ENCODE assay signal across 9 mouse cellular contexts in the genomic region with DNA sequence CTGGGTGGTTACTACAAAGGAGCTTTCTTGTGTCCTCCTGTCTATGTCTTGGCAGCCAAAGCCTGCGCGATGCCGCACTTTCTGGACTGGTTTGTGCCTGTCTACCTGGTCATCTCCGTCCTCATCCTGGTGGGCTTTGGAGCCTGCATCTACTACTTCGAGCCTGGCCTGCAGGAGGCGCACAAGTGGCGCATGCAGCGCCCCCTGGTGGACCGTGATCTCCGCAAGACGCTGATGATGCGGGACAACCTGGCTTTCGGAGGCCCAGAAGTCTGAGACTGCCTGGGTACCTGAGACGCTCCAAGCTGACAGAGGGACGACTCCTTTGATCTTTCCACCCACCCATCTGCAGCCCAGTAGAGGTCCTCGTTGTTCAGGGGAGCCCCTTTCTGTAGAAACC. TPM values are rescaled to one million over a fixed set of nuclear protein-coding genes. Genes with fewer than 3 reads are reported as not detected.
DNase-seq lines count a peak whose midpoint lies in the region; ATAC-seq and TF ChIP-seq lines count a peak whose summit lies in the region.
"Had no signal": no experiment of that assay in that cellular context is flagged by ENCODE, and none has a peak within 500 bp of the region (broad histone marks: within the 10 kb centered on the region; RNA-seq: fewer than 3 reads in every experiment).

No protein-coding gene starts in this region.

- no peaks in the 10 kb centered on the region for H3K9me3 ChIP-seq in hindbrain, embryonic 10.5 days
- no peaks in the 10 kb centered on the region for H3K9me3 ChIP-seq in hindbrain, embryonic 16.5 days (ENCODE audit: control insufficient read depth, low read length)
- peaks cover 10% of the 10 kb centered on the region for H3K9me3 ChIP-seq in CH12.LX (replicated peaks; ENCODE audit: low read length)
- no peaks in the 10 kb centered on the region for H3K9me3 ChIP-seq in midbrain, postnatal 0 days (ENCODE audit: low read length)

- DNase-seq in hindbrain, embryonic 10.5 days (ENCODE audit: low spot score) = peak; percentile 80
- peak; percentile 64 for DNase-seq in CH12.LX (ENCODE audit: extremely low read depth)
- peak; percentile 68 to 87 for DNase-seq in layer of hippocampus, postnatal 25 days (ENCODE audit: extremely low spot score in 1 of 2, low spot score in 1 of 2)
- DNase-seq in midbrain, postnatal 0 days (ENCODE audit: low spot score) = peak; percentile 66
- peak; percentile 89 for DNase-seq in testis, postnatal 10 days (ENCODE audit: low spot score)

- no peaks in the 10 kb centered on the region for H3K79me2 ChIP-seq in CH12.LX (replicated peaks; ENCODE audit: control insufficient read depth, extremely low read depth, insufficient read depth, poor library complexity, severe bottlenecking)

- peaks cover 23% of the 10 kb centered on the region for H3K4me1 ChIP-seq in hindbrain, embryonic 10.5 days (replicated peaks)
- peaks cover 25% of the 10 kb centered on the region for H3K4me1 ChIP-seq in hindbrain, embryonic 16.5 days (ENCODE audit: control insufficient read depth, insufficient read depth, low read depth, low read length)
- peaks cover 8 to 17% of the 10 kb centered on the region in 2 experiments for H3K4me1 ChIP-seq in CH12.LX (ENCODE audit: control insufficient read depth in 1 of 2, insufficient read depth in 2 of 2)
- H3K4me1 ChIP-seq in bone marrow, adult 2 months (ENCODE audit: control insufficient read depth, insufficient read depth, low read length) = peaks cover 1% of the 10 kb centered on the region; the same call in 1 of the 2 replicates
- peaks cover 16% of the 10 kb centered on the region for H3K4me1 ChIP-seq in midbrain, postnatal 0 days (ENCODE audit: insufficient read depth, low read length)

- TF ChIP-seq RAD21 in CH12.LX (IDR thresholded peaks at IDR 0.05; ENCODE audit: low read depth, low read length) = peak; percentile 43

- peak; percentile 80 to 100 for TF ChIP-seq CTCF in CH12.LX (conservative IDR thresholded peaks at IDR 0.05 in 1 of 2, IDR thresholded peaks at IDR 0.05 in 1 of 2; ENCODE audit: low read depth in 2 of 2, low read length in 2 of 2)
- peak; percentile 97 for TF ChIP-seq CTCF in bone marrow, adult 2 months (IDR thresholded peaks at IDR 0.05; ENCODE audit: control insufficient read depth, insufficient read depth, low read length)
- TF ChIP-seq CTCF in midbrain, postnatal 0 days (IDR thresholded peaks at IDR 0.05) = peak; percentile 96

- TF ChIP-seq POLR2A in CH12.LX (IDR thresholded peaks at IDR 0.05; ENCODE audit: low read depth, low read length) = no peak
- no peak for TF ChIP-seq POLR2A in bone marrow, adult 2 months (IDR thresholded peaks at IDR 0.05; ENCODE audit: borderline replicate concordance, control insufficient read depth, low read depth, low read length)

- peaks cover 18% of the 10 kb centered on the region; the same call in 1 of the 2 replicates for H3K27me3 ChIP-seq in hindbrain, embryonic 10.5 days (ENCODE audit: insufficient read depth, poor library complexity, severe bottlenecking)
- no peaks in the 10 kb centered on the region for H3K27me3 ChIP-seq in hindbrain, embryonic 16.5 days (replicated peaks; ENCODE audit: control insufficient read depth, insufficient read depth, low read length)
- peaks cover 89% of the 10 kb centered on the region for H3K27me3 ChIP-seq in CH12.LX (replicated peaks)
- no peaks in the 10 kb centered on the region for H3K27me3 ChIP-seq in midbrain, postnatal 0 days (ENCODE audit: insufficient read depth, low read length)

- in situ Hi-C loops in CH12.LX (cut with MboI; ENCODE audit: low pct_ligation_motif_present, low pct_unique_long_range_greater_than_20kb, low sequenced_read_pairs) = loop anchor here (25.0 kb wide), 1 partner anchor 828 kb away; a partner anchor contains a TSS

- H3K27ac ChIP-seq in hindbrain, embryonic 10.5 days = no peak overlapping the region
- H3K27ac ChIP-seq in hindbrain, embryonic 16.5 days (ENCODE audit: low read depth, low read length) = no peak overlapping the region
- no peak overlapping the region for H3K27ac ChIP-seq in CH12.LX (ENCODE audit: insufficient read depth, low read depth)
- no peak overlapping the region for H3K27ac ChIP-seq in bone marrow, adult 2 months (ENCODE audit: control insufficient read depth, insufficient read depth, low read depth, low read length, poor library complexity)
- H3K27ac ChIP-seq in midbrain, postnatal 0 days (ENCODE audit: low read depth, low read length) = no peak overlapping the region

- no peak for ATAC-seq in hindbrain, embryonic 16.5 days
- ATAC-seq in erythroblast, adult 5-6 weeks (replicated peaks; ENCODE audit: low FRiP score, poor library complexity, severe bottlenecking) = peak; percentile 82
- no peak for ATAC-seq in midbrain, postnatal 0 days (ENCODE audit: low FRiP score)

- TF ChIP-seq EP300 in CH12.LX (IDR thresholded peaks at IDR 0.05; ENCODE audit: low read length) = no peak

- no peak overlapping the region for H3K4me3 ChIP-seq in hindbrain, embryonic 10.5 days
- no peak overlapping the region for H3K4me3 ChIP-seq in hindbrain, embryonic 16.5 days (ENCODE audit: low read length)
- H3K4me3 ChIP-seq in CH12.LX (replicated peaks in 1 of 3; ENCODE audit: low read depth in 2 of 3, low read length in 2 of 3, poor library complexity in 1 of 3) = no peak overlapping the region
- no peak overlapping the region for H3K4me3 ChIP-seq in bone marrow, adult 2 months (replicated peaks; ENCODE audit: control insufficient read depth, low read depth, low read length)
- H3K4me3 ChIP-seq in midbrain, postnatal 0 days (ENCODE audit: low read depth, low read length) = no peak overlapping the region
- H3K4me3 ChIP-seq: myocyte had no signal

- WGBS in hindbrain, embryonic 10.5 days = 13% methylated on average over 16 of the region's 16 CpGs
- 18% methylated on average over 16 of the region's 16 CpGs for WGBS in hindbrain, embryonic 16.5 days
- 9% methylated on average over 16 of the region's 16 CpGs for WGBS in bone marrow, adult 2 months
- WGBS in midbrain, postnatal 0 days = 16% methylated on average over 16 of the region's 16 CpGs

- H3K36me3 ChIP-seq in hindbrain, embryonic 10.5 days = no peaks in the 10 kb centered on the region
- H3K36me3 ChIP-seq in hindbrain, embryonic 16.5 days (ENCODE audit: control insufficient read depth, insufficient read depth, low read length) = no peaks in the 10 kb centered on the region
- no peaks in the 10 kb centered on the region for H3K36me3 ChIP-seq in CH12.LX (replicated peaks in 1 of 2; ENCODE audit: control insufficient read depth in 1 of 2, insufficient read depth in 1 of 2, low read length in 1 of 2)
- peaks cover 2% of the 10 kb centered on the region for H3K36me3 ChIP-seq in midbrain, postnatal 0 days (ENCODE audit: insufficient read depth, low read length)

- no peak overlapping the region for H3K4me2 ChIP-seq in hindbrain, embryonic 16.5 days (ENCODE audit: low read length)
- no peak overlapping the region for H3K4me2 ChIP-seq in CH12.LX (ENCODE audit: insufficient read depth, low read depth, poor library complexity, severe bottlenecking)
- H3K4me2 ChIP-seq in midbrain, postnatal 0 days (ENCODE audit: low read depth, low read length, poor library complexity, severe bottlenecking) = no peak overlapping the region

- no peak overlapping the region for H3K9ac ChIP-seq in hindbrain, embryonic 16.5 days (ENCODE audit: low read depth, low read length)
- H3K9ac ChIP-seq in CH12.LX (ENCODE audit: insufficient read depth, low read depth) = no peak overlapping the region
- 0 out of 2 replicates have a peak overlapping the region, but pooled peaks have one; percentile 2 for H3K9ac ChIP-seq in midbrain, postnatal 0 days (replicated peaks; ENCODE audit: low read length, poor library complexity, severe bottlenecking)

- dilution Hi-C loops in CH12.LX (cut with MboI; ENCODE audit: extremely low pct_ligation_motif_present, extremely low pct_unique_long_range_greater_than_20kb, low sequenced_read_pairs) = no loop called here

RNA-seq across cellular contexts. Expression of a gene that starts 7.3 kb away (rescaled TPM):
- 0.17 and 1.5 TPM in 2 replicates for polyA plus RNA-seq in hindbrain, embryonic 10.5 days (2016; fragmentation: Nextera tagmentation; extraction: Ambion mirVana)
- polyA plus RNA-seq in hindbrain, embryonic 16.5 days (2015; fragmentation: Nextera tagmentation; extraction: Ambion mirVana) = 16.7 and 20.3 TPM in 2 replicates
- total RNA-seq in CH12.LX (2012; rRNA removed) (not detected in 2 replicates), CH12.LX (2014; rRNA removed) (not detected in 2 replicates)
- polyA plus RNA-seq in CH12.LX (2012; ENCODE audit: insufficient read length, low read depth) = not detected in 2 replicates
- not detected in 2 replicates for polyA plus RNA-seq in bone marrow, adult 2 months (2011; ENCODE audit: insufficient read depth, insufficient read length, low replicate concordance, missing spikeins)
- not detected in 2 replicates for total RNA-seq in erythroblast, adult 5-6 weeks (2015; ENCODE audit: low replicate concordance)
- total RNA-seq in erythroblast, adult 5-6 weeks (2017; ENCODE audit: low replicate concordance) = not detected in 2 replicates
- 100 to 1,000 TPM in 1 of 2 experiments, 10 to 100 TPM in 1; 98.3 to 111 TPM for total RNA-seq in layer of hippocampus, postnatal 25 days (2021)
- 139 and 156 TPM in 2 replicates for total RNA-seq in midbrain, postnatal 0 days (2014; rRNA removed)
- 15.4 and 17.9 TPM in 2 replicates for polyA plus RNA-seq in midbrain, postnatal 0 days (2015; fragmentation: Nextera tagmentation; extraction: Ambion mirVana)
- polyA plus RNA-seq: myocyte had no signal

RNA-seq across cellular contexts. Expression of a gene that starts 15.0 kb away (rescaled TPM):
- polyA plus RNA-seq in hindbrain, embryonic 10.5 days (2016; fragmentation: Nextera tagmentation; extraction: Ambion mirVana) = 86.2 and 92.6 TPM in 2 replicates
- 20.0 and 24.0 TPM in 2 replicates for polyA plus RNA-seq in hindbrain, embryonic 16.5 days (2015; fragmentation: Nextera tagmentation; extraction: Ambion mirVana)
- total RNA-seq in CH12.LX (2012; rRNA removed) (31.5 and 34.2 TPM in 2 replicates), CH12.LX (2014; rRNA removed) (17.1 and 22.8 TPM in 2 replicates)
- polyA plus RNA-seq in CH12.LX (2012; ENCODE audit: insufficient read length, low read depth) = 39.6 and 44.0 TPM in 2 replicates
- polyA plus RNA-seq in bone marrow, adult 2 months (2011; ENCODE audit: insufficient read depth, insufficient read length, low replicate concordance, missing spikeins) = 19.5 and 21.2 TPM in 2 replicates
- 10.7 and 11.0 TPM in 2 replicates for total RNA-seq in erythroblast, adult 5-6 weeks (2015; ENCODE audit: low replicate concordance)
- 2.3 and 7.2 TPM in 2 replicates for total RNA-seq in erythroblast, adult 5-6 weeks (2017; ENCODE audit: low replicate concordance)
- 1 to 10 TPM; 2.2 to 2.4 TPM for total RNA-seq in layer of hippocampus, postnatal 25 days (2021)
- 5.2 and 17.9 TPM in 2 replicates for total RNA-seq in midbrain, postnatal 0 days (2014; rRNA removed)
- polyA plus RNA-seq in midbrain, postnatal 0 days (2015; fragmentation: Nextera tagmentation; extraction: Ambion mirVana) = 10.2 TPM in 2 replicates

RNA-seq across cellular contexts. Expression of a gene that starts 15.2 kb away (rescaled TPM):
- polyA plus RNA-seq in hindbrain, embryonic 10.5 days (2016; fragmentation: Nextera tagmentation; extraction: Ambion mirVana) = 72.8 and 111 TPM in 2 replicates
- 321 and 348 TPM in 2 replicates for polyA plus RNA-seq in hindbrain, embryonic 16.5 days (2015; fragmentation: Nextera tagmentation; extraction: Ambion mirVana)
- 0.04 and 0.13 TPM in 2 replicates for total RNA-seq in CH12.LX (2012; rRNA removed)
- total RNA-seq in CH12.LX (2014; rRNA removed) = not detected in 2 replicates
- polyA plus RNA-seq in CH12.LX (2012; ENCODE audit: insufficient read length, low read depth) = 0.07 TPM in 1 of 2 replicates, not detected in the other
- polyA plus RNA-seq in bone marrow, adult 2 months (2011; ENCODE audit: insufficient read depth, insufficient read length, low replicate concordance, missing spikeins) = 2.0 TPM in 1 of 2 replicates, not detected in the other
- 2.3 TPM in 1 of 2 replicates, not detected in the other for total RNA-seq in erythroblast, adult 5-6 weeks (2015; ENCODE audit: low replicate concordance)
- 0.09 TPM in 1 of 2 replicates, not detected in the other for total RNA-seq in erythroblast, adult 5-6 weeks (2017; ENCODE audit: low replicate concordance)
- 100 to 1,000 TPM; 617 to 679 TPM for total RNA-seq in layer of hippocampus, postnatal 25 days (2021)
- total RNA-seq in midbrain, postnatal 0 days (2014; rRNA removed) = 480 and 506 TPM in 2 replicates
- polyA plus RNA-seq in midbrain, postnatal 0 days (2015; fragmentation: Nextera tagmentation; extraction: Ambion mirVana) = 369 and 404 TPM in 2 replicates

RNA-seq across cellular contexts. Expression of a gene that starts 35.3 kb away (rescaled TPM):
- polyA plus RNA-seq in hindbrain, embryonic 10.5 days (2016; fragmentation: Nextera tagmentation; extraction: Ambion mirVana) = 0.18 and 0.46 TPM in 2 replicates
- 0.10 and 0.31 TPM in 2 replicates for polyA plus RNA-seq in hindbrain, embryonic 16.5 days (2015; fragmentation: Nextera tagmentation; extraction: Ambion mirVana)
- total RNA-seq in CH12.LX (2012; rRNA removed) (287 and 334 TPM in 2 replicates), CH12.LX (2014; rRNA removed) (188 and 204 TPM in 2 replicates)
- 219 and 257 TPM in 2 replicates for polyA plus RNA-seq in CH12.LX (2012; ENCODE audit: insufficient read length, low read depth)
- polyA plus RNA-seq in bone marrow, adult 2 months (2011; ENCODE audit: insufficient read depth, insufficient read length, low replicate concordance, missing spikeins) = 12.1 and 24.9 TPM in 2 replicates
- 0.84 and 6.3 TPM in 2 replicates for total RNA-seq in erythroblast, adult 5-6 weeks (2015; ENCODE audit: low replicate concordance)
- total RNA-seq in erythroblast, adult 5-6 weeks (2017; ENCODE audit: low replicate concordance) = not detected in 2 replicates
- total RNA-seq in layer of hippocampus, postnatal 25 days (2021) = under 1 TPM in 1 of 2 experiments, not detected in 1; 0.22 TPM
- total RNA-seq in midbrain, postnatal 0 days (2014; rRNA removed) = 0.94 and 2.1 TPM in 2 replicates
- 0.18 and 0.27 TPM in 2 replicates for polyA plus RNA-seq in midbrain, postnatal 0 days (2015; fragmentation: Nextera tagmentation; extraction: Ambion mirVana)

RNA-seq across cellular contexts. Expression of a gene that starts 39.2 kb away (rescaled TPM):
- 0.19 TPM in 1 of 2 replicates, not detected in the other for polyA plus RNA-seq in hindbrain, embryonic 10.5 days (2016; fragmentation: Nextera tagmentation; extraction: Ambion mirVana)
- 0.10 TPM in 1 of 2 replicates, not detected in the other for polyA plus RNA-seq in hindbrain, embryonic 16.5 days (2015; fragmentation: Nextera tagmentation; extraction: Ambion mirVana)
- total RNA-seq in CH12.LX (2012; rRNA removed) (not detected in 2 replicates), CH12.LX (2014; rRNA removed) (not detected in 2 replicates)
- not detected in 2 replicates for polyA plus RNA-seq in CH12.LX (2012; ENCODE audit: insufficient read length, low read depth)
- polyA plus RNA-seq in bone marrow, adult 2 months (2011; ENCODE audit: insufficient read depth, insufficient read length, low replicate concordance, missing spikeins) = not detected in 2 replicates
- total RNA-seq in erythroblast, adult 5-6 weeks (2015; ENCODE audit: low replicate concordance) = not detected in 2 replicates
- not detected in 2 replicates for total RNA-seq in erythroblast, adult 5-6 weeks (2017; ENCODE audit: low replicate concordance)
- total RNA-seq in layer of hippocampus, postnatal 25 days (2021) = not detected
- 0.60 and 0.99 TPM in 2 replicates for total RNA-seq in midbrain, postnatal 0 days (2014; rRNA removed)
- 0.11 and 0.23 TPM in 2 replicates for polyA plus RNA-seq in midbrain, postnatal 0 days (2015; fragmentation: Nextera tagmentation; extraction: Ambion mirVana)
- polyA plus RNA-seq: myocyte had no signal

Comparison
In these comparisons a context has a peak if more than half of its experiments do, and no peak if none do; other contexts are left out.
1. RNA of a gene that starts 15.2 kb away (polyA plus RNA-seq): 369 to 404 TPM in midbrain, postnatal 0 days, 321 to 348 TPM in hindbrain, embryonic 16.5 days and 72.8 to 111 TPM in hindbrain, embryonic 10.5 days; 2.0 TPM in bone marrow, adult 2 months and 0.07 TPM in CH12.LX; every median in the first group is over 10 times any median in the second.
2. Peak in every context shown above with its lines, with median percentiles within 50 percentile points of each other: DNase-seq and CTCF ChIP-seq.